14 mouse cellular contexts compared by ENCODE assay signal in the genomic region with DNA sequence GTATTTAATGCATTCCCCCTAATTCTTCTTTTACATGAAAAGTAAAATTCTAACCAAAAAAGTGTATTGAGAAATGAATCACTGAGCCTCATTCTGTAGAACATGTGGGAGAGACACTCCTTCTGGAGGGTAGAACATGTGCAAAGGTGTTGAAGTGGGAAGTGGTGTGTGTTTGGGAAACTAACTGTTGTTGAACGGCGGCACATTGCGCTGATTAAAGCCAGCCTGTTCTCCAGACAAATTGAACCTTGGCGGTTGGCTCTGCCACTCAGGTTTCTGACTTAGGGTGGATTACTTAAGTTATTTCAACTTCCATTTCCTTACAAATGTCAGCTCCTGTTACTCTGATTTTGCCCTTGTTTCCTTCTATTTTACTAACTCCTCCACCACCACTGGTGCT.
"Had no signal": no experiment of that assay in that cellular context is flagged by ENCODE, and none has a peak within 500 bp of the region (broad histone marks: within the 10 kb centered on the region; RNA-seq: fewer than 3 reads in every experiment).

No protein-coding gene starts in this region.

- H3K27ac ChIP-seq: kidney, postnatal 0 days; layer of hippocampus, adult 2 months; left cerebral cortex, adult 2 months; limb, embryonic 13.5 days; liver, embryonic 14.5 days; midbrain, embryonic 13.5 days; stomach, embryonic 15.5 days had no signal

- ATAC-seq: midbrain, embryonic 13.5 days had no signal

- H3K4me1 ChIP-seq: midbrain, embryonic 13.5 days; stomach, embryonic 15.5 days had no signal

- H3K27me3 ChIP-seq: limb, embryonic 13.5 days; midbrain, embryonic 13.5 days; stomach, embryonic 15.5 days had no signal

- H3K4me3 ChIP-seq: layer of hippocampus, adult 2 months; left cerebral cortex, adult 2 months; limb, embryonic 13.5 days; midbrain, embryonic 13.5 days; stomach, embryonic 15.5 days had no signal

- H3K36me3 ChIP-seq: limb, embryonic 13.5 days; midbrain, embryonic 13.5 days; stomach, embryonic 15.5 days had no signal

- H3K9ac ChIP-seq: limb, embryonic 13.5 days; liver, embryonic 14.5 days; midbrain, embryonic 13.5 days; stomach, embryonic 15.5 days had no signal

- H3K4me2 ChIP-seq: limb, embryonic 13.5 days; midbrain, embryonic 13.5 days; stomach, embryonic 15.5 days had no signal

- H3K9me3 ChIP-seq: midbrain, embryonic 13.5 days; stomach, embryonic 15.5 days had no signal

- DNase-seq: kidney, adult 11 months; kidney, adult 9 months; kidney, postnatal 36 days; lung, adult 18-20 months; right cerebral cortex, postnatal 25 days; thymus, adult 2 months; thymus, postnatal 25 days had no signal
